Mouse (Mus musculus) right cerebral cortex, postnatal 36 days (tissue): ENCODE data around the gene Urad.

ENCODE experiments used
- DNase-seq, 2 experiments: peaks; one replicate each; pipeline ENCODE4 v3.0.0; 2022; ENCODE audit warnings: low spot score in 2 of 2, mixed read lengths in 1 of 2

Gene Urad

GRCm38 (mm10) chr5:147325931-147326330 is 3.7 kb upstream of the Urad start:
- DNase-seq, result no peak

GRCm38 (mm10) chr5:147323237-147323917 is 1.1 kb upstream of the Urad start:
- DNase-seq, result no peak

- DNase-seq, result no peak
Observed at GRCm38 (mm10) chr5:147319653-147320052, 2.6 kb downstream of the Urad start.

- no peak for DNase-seq
Observed at GRCm38 (mm10) chr5:147317991-147318390, 4.2 kb downstream of the Urad start.

- no peak for DNase-seq
Observed at GRCm38 (mm10) chr5:147317321-147317720, 4.9 kb downstream of the Urad start.

GRCm38 (mm10) chr5:147315432-147316075 is 6.7 kb downstream of the Urad start:
- no peak for DNase-seq

GRCm38 (mm10) chr5:147314646-147315431 is 7.4 kb downstream of the Urad start:
- no peak for DNase-seq

GRCm38 (mm10) chr5:147312830-147313685 is 9.2 kb downstream of the Urad start:
- no peak for DNase-seq

- no peak for DNase-seq
Observed at GRCm38 (mm10) chr5:147309786-147310185, 12.5 kb downstream of the Urad start.

- DNase-seq, result no peak
Observed at GRCm38 (mm10) chr5:147308451-147308850, 13.8 kb downstream of the Urad start.

GRCm38 (mm10) chr5:147307398-147307785 is 14.8 kb downstream of the Urad start:
- DNase-seq, result no peak

GRCm38 (mm10) chr5:147306638-147307397 is 15.4 kb downstream of the Urad start, which contains the start of gene Cdx2:
TSS of gene Cdx2 (minus strand) at chr5:147307270.
- DNase-seq, result no peak

GRCm38 (mm10) chr5:147305856-147306637 is 16.2 kb downstream of the Urad start:
- DNase-seq, result no peak

GRCm38 (mm10) chr5:147305166-147305565 is 17.1 kb downstream of the Urad start:
- no peak for DNase-seq

- no peak for DNase-seq
Observed at GRCm38 (mm10) chr5:147304276-147305155, 17.7 kb downstream of the Urad start.

- DNase-seq, result no peak
Observed at GRCm38 (mm10) chr5:147302746-147303400, 19.4 kb downstream of the Urad start.

GRCm38 (mm10) chr5:147302141-147302540 is 20.1 kb downstream of the Urad start:
- no peak for DNase-seq

- DNase-seq, result no peak
Observed at GRCm38 (mm10) chr5:147301781-147302070, 20.5 kb downstream of the Urad start.
